In the genomic region with DNA sequence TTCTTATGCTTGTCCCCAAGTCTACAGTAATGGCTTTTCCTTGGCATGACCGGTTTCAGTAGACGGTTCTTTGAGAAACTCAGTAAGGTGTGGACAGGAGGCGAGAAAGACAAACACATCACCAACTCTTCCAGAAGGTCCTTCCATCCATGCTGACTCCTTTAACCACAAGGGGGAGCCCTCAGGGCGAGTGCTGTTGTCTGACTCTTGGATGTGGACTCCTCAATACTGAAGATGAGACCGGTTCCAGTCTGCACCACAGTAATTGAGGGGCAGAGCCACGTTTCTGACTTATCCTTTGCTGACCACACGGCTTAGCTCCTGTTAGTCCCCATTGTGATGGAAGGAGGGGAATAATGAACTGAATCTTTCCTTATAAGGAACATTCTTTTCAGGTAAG, we compare ENCODE assay signal across 9 mouse cellular contexts. TPM values are rescaled to one million over a fixed set of nuclear protein-coding genes. Genes with fewer than 3 reads are reported as not detected.
DNase-seq lines count a peak whose midpoint lies in the region; TF ChIP-seq lines count a peak whose summit lies in the region.
"Had no signal": no experiment of that assay in that cellular context is flagged by ENCODE, and none has a peak within 500 bp of the region (broad histone marks: within the 10 kb centered on the region; RNA-seq: fewer than 3 reads in every experiment).

No protein-coding gene starts in this region.

- H3K9me3 ChIP-seq in MEL (replicated peaks; ENCODE audit: insufficient read depth, low read length): no peaks in the 10 kb centered on the region
- H3K9me3 ChIP-seq: stomach, embryonic 15.5 days had no signal

- peak; percentile 66 for TF ChIP-seq CTCF in C2C12 (IDR thresholded peaks at IDR 0.05; ENCODE audit: control insufficient read depth, insufficient read depth, insufficient read length)
- peak; percentile 88 to 96 (median 90) for TF ChIP-seq CTCF in MEL (IDR thresholded peaks at IDR 0.05 in 2 of 3, conservative IDR thresholded peaks at IDR 0.05 in 1 of 3; ENCODE audit: control insufficient read depth in 1 of 3, insufficient read depth in 1 of 3, low read depth in 2 of 3, low read length in 3 of 3, poor library complexity in 1 of 3, severe bottlenecking in 1 of 3)

- no peaks in the 10 kb centered on the region for H3K79me3 ChIP-seq in C2C12 (ENCODE audit: low read depth)

- H3K9ac ChIP-seq in MEL (ENCODE audit: control insufficient read depth, low read depth, low read length, poor library complexity, severe bottlenecking): peak overlapping the region; percentile 40
- H3K9ac ChIP-seq: stomach, embryonic 15.5 days had no signal

- TF ChIP-seq RAD21 in MEL (IDR thresholded peaks at IDR 0.05; ENCODE audit: low read depth, low read length): peak; percentile 91

- H3K27ac ChIP-seq in MEL (ENCODE audit: control insufficient read depth, low read depth, low read length): no peak overlapping the region
- H3K27ac ChIP-seq: stomach, embryonic 15.5 days had no signal

- no peaks in the 10 kb centered on the region for H3K36me3 ChIP-seq in C2C12 (ENCODE audit: control insufficient read depth, insufficient read depth)
- peaks cover 0 to 7% of the 10 kb centered on the region in 2 experiments; a peak in 1 of 4 replicates for H3K36me3 ChIP-seq in MEL (ENCODE audit: control insufficient read depth in 1 of 2, insufficient read depth in 2 of 2, low read length in 2 of 2)
- H3K36me3 ChIP-seq: stomach, embryonic 15.5 days had no signal

- H3K79me2 ChIP-seq in C2C12 (ENCODE audit: control insufficient read depth, insufficient read depth): no peaks in the 10 kb centered on the region
- H3K79me2 ChIP-seq in MEL (ENCODE audit: control insufficient read depth, insufficient read depth, low read length, poor library complexity): peaks cover 1% of the 10 kb centered on the region; the same call in 1 of the 2 replicates

- no peak overlapping the region for H3K4me3 ChIP-seq in C2C12 (ENCODE audit: insufficient read depth, poor library complexity, severe bottlenecking)
- H3K4me3 ChIP-seq in MEL (ENCODE audit: control insufficient read depth in 1 of 2, insufficient read depth in 1 of 2, low read depth in 2 of 2, low read length in 2 of 2): peak overlapping the region; percentile 26 to 45; a peak in 3 of 4 replicates
- H3K4me3 ChIP-seq: stomach, embryonic 15.5 days had no signal

- H3K4me1 ChIP-seq in MEL (ENCODE audit: control insufficient read depth in 1 of 2, insufficient read depth in 2 of 2, low read length in 2 of 2): peaks cover 0 to 7% of the 10 kb centered on the region in 2 experiments; a peak in 3 of 4 replicates

- H3ac ChIP-seq in C2C12 (ENCODE audit: control insufficient read depth, insufficient read length, low read depth): no peak overlapping the region

- peak; percentile 89 for DNase-seq in MEL (ENCODE audit: low read depth, low spot score)
- DNase-seq in cerebellum, adult 11-12 months: peak; percentile 17
- peak; percentile 51 to 69 for DNase-seq in frontal cortex, postnatal 25 days (ENCODE audit: low spot score in 2 of 2)
- DNase-seq in kidney, adult 8-10 months: peak; percentile 35 to 72
- DNase-seq in lung, adult 18-20 months: peak; percentile 53 to 74
- DNase-seq in right cerebral cortex, postnatal 14 days: peak; percentile 64
- peak; percentile 53 for DNase-seq in yolk sac, embryonic 10.5 days (ENCODE audit: low spot score)

- TF ChIP-seq POLR2A in MEL (IDR thresholded peaks at IDR 0.05; ENCODE audit: control insufficient read depth in 1 of 2, insufficient read depth in 1 of 2, low read depth in 1 of 2, low read length in 2 of 2, poor library complexity in 1 of 2): no peak

- no peak for TF ChIP-seq EP300 in MEL (IDR thresholded peaks at IDR 0.05; ENCODE audit: low read depth in 1 of 2, low read length in 2 of 2)

- H3K27me3 ChIP-seq in C2C12 (ENCODE audit: control insufficient read depth, insufficient read depth, insufficient read length) (no peaks in the 10 kb centered on the region), MEL (ENCODE audit: control insufficient read depth in 1 of 2, insufficient read depth in 2 of 2, low read length in 2 of 2) (peaks cover 0 to under 1% of the 10 kb centered on the region in 2 experiments)
- H3K27me3 ChIP-seq: stomach, embryonic 15.5 days had no signal

TF ChIP-seq in C2C12, 6 proteins besides CTCF, POLR2A, EP300 and RAD21:
- TF ChIP-seq MYOD1 (IDR thresholded peaks at IDR 0.05; ENCODE audit: control insufficient read depth, insufficient read length, low read depth): no peak
- TF ChIP-seq MAX (IDR thresholded peaks at IDR 0.05): no peak
- TF ChIP-seq FOSL1 (IDR thresholded peaks at IDR 0.05; ENCODE audit: insufficient read depth, low read length, poor library complexity, severe bottlenecking): no peak
- no peak for TF ChIP-seq USF1 (IDR thresholded peaks at IDR 0.05; ENCODE audit: low read depth)
- no peak for TF ChIP-seq CEBPB (IDR thresholded peaks at IDR 0.05; ENCODE audit: low read depth)
- TF ChIP-seq MYOG (IDR thresholded peaks at IDR 0.05; ENCODE audit: control insufficient read depth, extremely low read depth, insufficient read length): no peak

TF ChIP-seq in MEL, 35 proteins besides CTCF, POLR2A, EP300 and RAD21:
- TF ChIP-seq ZC3H11A (IDR thresholded peaks at IDR 0.05; ENCODE audit: low read depth, low read length): peak; percentile 97
- TF ChIP-seq ETS1 (IDR thresholded peaks at IDR 0.05; ENCODE audit: low read depth, low read length): no peak
- no peak for TF ChIP-seq NRF1 (IDR thresholded peaks at IDR 0.05; ENCODE audit: insufficient read depth, low read depth, low read length, poor library complexity, severe bottlenecking)
- TF ChIP-seq SMC3 (IDR thresholded peaks at IDR 0.05; ENCODE audit: low read depth, low read length): peak; percentile 99
- peak; percentile 20; the same call in 1 of the 2 replicates for TF ChIP-seq MXI1 (IDR thresholded peaks at IDR 0.05; ENCODE audit: low read depth, low read length)
- peak; percentile 60; the same call in 1 of the 2 replicates for TF ChIP-seq SIN3A (IDR thresholded peaks at IDR 0.05; ENCODE audit: low read length)
- no peak for TF ChIP-seq POLR2AphosphoS5 (IDR thresholded peaks at IDR 0.05; ENCODE audit: borderline replicate concordance, low read depth, low read length)
- 0 out of 2 replicates have a peak, but pooled peaks have one; percentile 36 for TF ChIP-seq MYC (IDR thresholded peaks at IDR 0.05; ENCODE audit: low read depth, low read length)

RNA-seq across cellular contexts. Expression of gene Fam198b, which starts 1.2 kb away (rescaled TPM):
- polyA plus RNA-seq in C2C12 (2012; fragmentation: generic; extraction: Trizol): 2.5 TPM
- total RNA-seq in MEL (2012; rRNA removed): 1.5 and 4.9 TPM in 2 replicates
- polyA plus RNA-seq in MEL (2012; ENCODE audit: insufficient read depth in 1 of 2, insufficient read length in 2 of 2, low read depth in 1 of 2, low replicate concordance in 2 of 2, missing spikeins in 1 of 2): 1 to 10 TPM in 1 of 2 experiments, not detected in 1; 3.1 TPM

RNA-seq across cellular contexts. Expression of gene Tmem144, which starts 30.5 kb away (rescaled TPM):
- polyA plus RNA-seq in C2C12 (2012; fragmentation: generic; extraction: Trizol) (1.5 TPM), MEL (2012; ENCODE audit: insufficient read depth in 1 of 2, insufficient read length in 2 of 2, low read depth in 1 of 2, low replicate concordance in 2 of 2, missing spikeins in 1 of 2) (under 1 TPM in 1 of 2 experiments, not detected in 1; 0.25 TPM)
- total RNA-seq in MEL (2012; rRNA removed): 0.04 and 0.07 TPM in 2 replicates

Comparison
In these comparisons a context has a peak if more than half of its experiments do, and no peak if none do; other contexts are left out.
1. DNase-seq: peak in every context shown above with its lines; median percentile 89 in MEL; 64 in right cerebral cortex, postnatal 14 days; 64 in lung, adult 18-20 months; 60 in frontal cortex, postnatal 25 days; 54 in kidney, adult 8-10 months; 53 in yolk sac, embryonic 10.5 days; 17 in cerebellum, adult 11-12 months.